Mouse (Mus musculus) G1E (cell line): ENCODE results near the gene Prnd. TPM values are rescaled to one million over a fixed set of nuclear protein-coding genes. Genes with fewer than 3 reads are reported as not detected.
A peak's percentile ranks its signal among the peaks of the same experiment; 100 is the strongest.

Experiments
- ATAC-seq: 2 replicates; pipeline ENCODE4 v1.8.0; 2016; ENCODE audit warnings: mild to moderate bottlenecking; ENCODE audit not compliant: insufficient number of reproducible peaks, poor library complexity, low FRiP score, severe bottlenecking; ENCODE audit errors: extremely low read depth
- DNase-seq: peaks from one replicate; pipeline ENCODE4 v3.0.0; 2012; ENCODE audit warnings: low spot score
- H3K27me3 ChIP-seq: 2 replicates; pipeline ENCODE4 v1.6.1; 2012; ENCODE audit warnings: mild to moderate bottlenecking, low read length, inconsistent platforms; ENCODE audit not compliant: insufficient read depth
- H3K36me3 ChIP-seq: replicated peaks from 2 replicates; pipeline ENCODE3; 2012; ENCODE audit warnings: mild to moderate bottlenecking, inconsistent platforms
- H3K4me1 ChIP-seq: 2 replicates; pipeline ENCODE4 v1.6.1; 2012; ENCODE audit warnings: low read depth, low read length, inconsistent platforms, mixed read lengths; ENCODE audit not compliant: insufficient read depth
- H3K4me3 ChIP-seq: 2 replicates; pipeline ENCODE4 v1.5.1; 2012; ENCODE audit warnings: low read depth, mild to moderate bottlenecking, inconsistent platforms, low read length, moderate library complexity, mixed read lengths
- H3K9me3 ChIP-seq: replicated peaks from 2 replicates; pipeline ENCODE4 v1.6.1; 2012; ENCODE audit warnings: inconsistent platforms
- CTCF ChIP-seq: IDR thresholded peaks from 2 replicates; pipeline ENCODE4 v1.5.1; 2012; ENCODE audit warnings: low read depth, low read length, inconsistent platforms, mixed read lengths
- GATA1 ChIP-seq: IDR thresholded peaks from 2 replicates; pipeline ENCODE4 v1.6.1; 2012; ENCODE audit warnings: borderline replicate concordance, low read length, inconsistent platforms, mixed read lengths
- GATA2 ChIP-seq: IDR thresholded peaks from 2 replicates; pipeline ENCODE4 v1.6.1; 2012; ENCODE audit warnings: low read depth, low read length, inconsistent platforms, borderline replicate concordance
- POLR2AphosphoS5 ChIP-seq: IDR thresholded peaks from 2 replicates; pipeline ENCODE4 v1.6.1; 2012; ENCODE audit warnings: low read depth, low read length, inconsistent platforms; ENCODE audit not compliant: insufficient replicate concordance
- TAL1 ChIP-seq: conservative IDR thresholded peaks from 2 replicates; pipeline ENCODE4 v1.6.1; 2012; ENCODE audit warnings: low read depth, low read length, inconsistent platforms, mixed read lengths
- polyA plus RNA-seq: library from polyadenylated mRNA; stranded (reverse); fragments of >175 nt; gene quantifications from 2 replicates; pipeline ENCODE4 v1.2.3, GENCODE M21; 2012
- total RNA-seq, 2 experiments: library from RNA; stranded (forward) in 1 of 2; stranded (reverse) in 1 of 2; fragments of 200-1000 nt in 1 of 2; fragments of >200 nt in 1 of 2; fragmentation: Nextera tagmentation in 1 of 2; gene quantifications; 2 replicates each; pipeline ENCODE4 v1.2.3; 2014 to 2017

The Prnd gene
- total and polyA plus RNA-seq, 3 experiments, result 0.05 TPM; not detected in 2

- ATAC-seq (no peak), DNase-seq (no peak)
- peaks cover 42% of the 10 kb centered on the region for H3K36me3 ChIP-seq
- peak overlapping the region; percentile 98 for H3K4me3 ChIP-seq
- TF ChIP-seq CTCF, result no peak
- TF ChIP-seq GATA2, result no peak
- TF ChIP-seq GATA1, result no peak
- TF ChIP-seq TAL1, result no peak
- no peak for TF ChIP-seq POLR2AphosphoS5
- peaks cover 69% of the 10 kb centered on the region for H3K4me1 ChIP-seq
- no peaks in the 10 kb centered on the region for H3K27me3 ChIP-seq
- peaks cover 3% of the 10 kb centered on the region for H3K9me3 ChIP-seq
These were observed 38.0 kb upstream of the Prnd start for GRCm38 (mm10) chr2:131912526-131913258.

- TF ChIP-seq CTCF, result no peak
- ATAC-seq (peak; percentile 59), DNase-seq (no peak)
- Histone ChIP-seq H3K27me3 (no peaks in the 10 kb centered on the region), H3K36me3 (peaks cover 61% of the 10 kb centered on the region), H3K4me3 (peak overlapping the region; percentile 23; the same call in 1 of the 2 replicates), H3K9me3 (no peaks in the 10 kb centered on the region), H3K4me1 (peaks cover 62% of the 10 kb centered on the region)
These were observed 18.3 kb upstream of the Prnd start for GRCm38 (mm10) chr2:131932275-131932902.

GRCm38 (mm10) chr2:131933013-131933412 lies 17.6 kb upstream of the Prnd start:
- H3K4me1 ChIP-seq, result peaks cover 65% of the 10 kb centered on the region
- H3K27me3 ChIP-seq, result no peaks in the 10 kb centered on the region
- DNase-seq (no peak), ATAC-seq (no peak)
- no peaks in the 10 kb centered on the region for H3K9me3 ChIP-seq
- H3K4me3 ChIP-seq, result no peak overlapping the region
- TF ChIP-seq GATA1 (no peak), GATA2 (no peak), CTCF (no peak), POLR2AphosphoS5 (no peak), TAL1 (no peak)
- peaks cover 66% of the 10 kb centered on the region for H3K36me3 ChIP-seq

GRCm38 (mm10) chr2:131933598-131933997 lies 17.1 kb upstream of the Prnd start:
- DNase-seq, result no peak
- peaks cover 72% of the 10 kb centered on the region for H3K36me3 ChIP-seq
- H3K4me3 ChIP-seq, result no peak overlapping the region
- ATAC-seq, result no peak
- TF ChIP-seq GATA2 (no peak), TAL1 (no peak), CTCF (no peak), POLR2AphosphoS5 (no peak), GATA1 (no peak)
- H3K27me3 ChIP-seq, result no peaks in the 10 kb centered on the region
- H3K9me3 ChIP-seq, result no peaks in the 10 kb centered on the region
- H3K4me1 ChIP-seq, result peaks cover 68% of the 10 kb centered on the region

- H3K36me3 ChIP-seq, result peaks cover 79% of the 10 kb centered on the region
- H3K27me3 ChIP-seq, result no peaks in the 10 kb centered on the region
- TF ChIP-seq GATA1 (no peak), POLR2AphosphoS5 (no peak), CTCF (no peak), TAL1 (no peak), GATA2 (no peak)
- ATAC-seq (no peak), DNase-seq (no peak)
- H3K4me1 ChIP-seq, result peaks cover 72% of the 10 kb centered on the region
- H3K9me3 ChIP-seq, result no peaks in the 10 kb centered on the region
- no peak overlapping the region for H3K4me3 ChIP-seq
These were observed 16.4 kb upstream of the Prnd start for GRCm38 (mm10) chr2:131934243-131934642.

- DNase-seq (peak; percentile 74), ATAC-seq (peak; percentile 87)
- H3K9me3 ChIP-seq, result no peaks in the 10 kb centered on the region
- peak; percentile 36; the same call in 1 of the 2 replicates for TF ChIP-seq CTCF
- TF ChIP-seq GATA1, result no peak
- H3K27me3 ChIP-seq, result no peaks in the 10 kb centered on the region
- peaks cover 85% of the 10 kb centered on the region for H3K4me1 ChIP-seq
- H3K36me3 ChIP-seq, result peaks cover 84% of the 10 kb centered on the region
- no peak overlapping the region for H3K4me3 ChIP-seq
These were observed 15.1 kb upstream of the Prnd start for GRCm38 (mm10) chr2:131935390-131936105.
